In genomic region chr8:25369331-25369730, GRCm38 (mm10) we compare ENCODE assay signal across 17 mouse cellular contexts.
DNase-seq lines count a peak whose midpoint lies in the region; ATAC-seq and TF ChIP-seq lines count a peak whose summit lies in the region.
"Had no signal": no experiment of that assay in that cellular context is flagged by ENCODE, and none has a peak within 500 bp of the region (broad histone marks: within the 10 kb centered on the region; RNA-seq: fewer than 3 reads in every experiment).

No protein-coding gene starts in this region.

- H3K27ac ChIP-seq in layer of hippocampus, adult 2 months = peak overlapping the region; percentile 0; the same call in 1 of the 2 replicates
- H3K27ac ChIP-seq in embryonic facial prominence, embryonic 12.5 days = peak overlapping the region; percentile 64
- peak overlapping the region; percentile 94; the same call in 1 of the 2 replicates for H3K27ac ChIP-seq in embryonic facial prominence, embryonic 14.5 days (replicated peaks; ENCODE audit: low read depth, low read length)
- H3K27ac ChIP-seq in limb, embryonic 13.5 days = peak overlapping the region; percentile 7; the same call in 1 of the 2 replicates
- H3K27ac ChIP-seq: heart, adult 2 months; hindbrain, embryonic 13.5 days; liver, embryonic 14.5 days; stomach, postnatal 0 days had no signal

- no peak for ATAC-seq in embryonic facial prominence, embryonic 12.5 days (ENCODE audit: insufficient number of reproducible peaks, insufficient read depth, low FRiP score, low TSS enrichment)
- ATAC-seq in embryonic facial prominence, embryonic 14.5 days (ENCODE audit: low read depth) = no peak
- ATAC-seq in limb, embryonic 13.5 days (ENCODE audit: low FRiP score, low read depth) = no peak
- ATAC-seq: activated CD4-positive, CD25-positive, alpha-beta regulatory T cell, adult 4 months; intestine, embryonic 16.5 days had no signal

- H3K9ac ChIP-seq in embryonic facial prominence, embryonic 12.5 days = no peak overlapping the region
- H3K9ac ChIP-seq in embryonic facial prominence, embryonic 14.5 days (ENCODE audit: low read depth, low read length) = no peak overlapping the region
- H3K9ac ChIP-seq in limb, embryonic 13.5 days = no peak overlapping the region
- H3K9ac ChIP-seq: heart, embryonic 12.5 days; liver, embryonic 14.5 days; lung, embryonic 14.5 days had no signal

- peaks cover 4% of the 10 kb centered on the region; the same call in 1 of the 2 replicates for H3K27me3 ChIP-seq in embryonic facial prominence, embryonic 12.5 days
- no peaks in the 10 kb centered on the region for H3K27me3 ChIP-seq in embryonic facial prominence, embryonic 14.5 days (replicated peaks; ENCODE audit: control insufficient read depth, insufficient read depth, low read length)
- no peaks in the 10 kb centered on the region for H3K27me3 ChIP-seq in limb, embryonic 13.5 days

- no peaks in the 10 kb centered on the region for H3K9me3 ChIP-seq in embryonic facial prominence, embryonic 12.5 days
- H3K9me3 ChIP-seq in embryonic facial prominence, embryonic 14.5 days (ENCODE audit: control insufficient read depth, low read length) = no peaks in the 10 kb centered on the region
- H3K9me3 ChIP-seq in limb, embryonic 13.5 days = no peaks in the 10 kb centered on the region
- H3K9me3 ChIP-seq: heart, embryonic 12.5 days; hindbrain, embryonic 13.5 days had no signal

- no peaks in the 10 kb centered on the region for H3K36me3 ChIP-seq in embryonic facial prominence, embryonic 12.5 days
- H3K36me3 ChIP-seq in embryonic facial prominence, embryonic 14.5 days (ENCODE audit: control insufficient read depth, insufficient read depth, low read length) = no peaks in the 10 kb centered on the region
- H3K36me3 ChIP-seq in limb, embryonic 13.5 days = no peaks in the 10 kb centered on the region
- H3K36me3 ChIP-seq: heart, embryonic 12.5 days; hindbrain, embryonic 13.5 days had no signal

- no peak for TF ChIP-seq CTCF in layer of hippocampus, adult 2 months (conservative IDR thresholded peaks at IDR 0.05)

- H3K4me3 ChIP-seq in layer of hippocampus, adult 2 months = no peak overlapping the region
- H3K4me3 ChIP-seq in embryonic facial prominence, embryonic 12.5 days = no peak overlapping the region
- H3K4me3 ChIP-seq in embryonic facial prominence, embryonic 14.5 days (ENCODE audit: low read depth, low read length) = no peak overlapping the region
- no peak overlapping the region for H3K4me3 ChIP-seq in limb, embryonic 13.5 days
- H3K4me3 ChIP-seq: heart, adult 2 months; heart, embryonic 12.5 days; hindbrain, embryonic 13.5 days had no signal

- no peak for DNase-seq in layer of hippocampus, adult 2 months (ENCODE audit: low spot score in 2 of 2)
- DNase-seq in layer of hippocampus, adult 18-20 months (ENCODE audit: low spot score in 2 of 2) = no peak
- DNase-seq in embryonic facial prominence, embryonic 14.5 days (ENCODE audit: low spot score) = no peak
- DNase-seq in neural tube, embryonic 10.5 days (ENCODE audit: extremely low spot score, low spot score) = no peak
- no peak for DNase-seq in right cerebral cortex, postnatal 14 days
- DNase-seq: B cell, adult 2 months; liver had no signal

- H3K4me2 ChIP-seq in embryonic facial prominence, embryonic 12.5 days (replicated peaks) = no peak overlapping the region
- no peak overlapping the region for H3K4me2 ChIP-seq in embryonic facial prominence, embryonic 14.5 days (ENCODE audit: low read depth, low read length)
- no peak overlapping the region for H3K4me2 ChIP-seq in limb, embryonic 13.5 days (replicated peaks)

- 79% methylated on average over 2 of the region's 2 CpGs for WGBS in embryonic facial prominence, embryonic 12.5 days
- 84% methylated on average over 2 of the region's 2 CpGs for WGBS in embryonic facial prominence, embryonic 14.5 days
- 79% methylated on average over 2 of the region's 2 CpGs for WGBS in limb, embryonic 13.5 days

- peaks cover 19% of the 10 kb centered on the region for H3K4me1 ChIP-seq in embryonic facial prominence, embryonic 12.5 days
- peaks cover 13% of the 10 kb centered on the region for H3K4me1 ChIP-seq in embryonic facial prominence, embryonic 14.5 days (ENCODE audit: control insufficient read depth, insufficient read depth, low read length)
- peaks cover 25% of the 10 kb centered on the region for H3K4me1 ChIP-seq in limb, embryonic 13.5 days

Comparison
In these comparisons a context has a peak if more than half of its experiments do, and no peak if none do; other contexts are left out.
1. H3K27ac ChIP-seq: peak in every context shown above with its lines; median percentile 94 in embryonic facial prominence, embryonic 14.5 days; 64 in embryonic facial prominence, embryonic 12.5 days; 7 in limb, embryonic 13.5 days; 0 in layer of hippocampus, adult 2 months.